ENCODE assay signal across 34 mouse cellular contexts in the genomic region with DNA sequence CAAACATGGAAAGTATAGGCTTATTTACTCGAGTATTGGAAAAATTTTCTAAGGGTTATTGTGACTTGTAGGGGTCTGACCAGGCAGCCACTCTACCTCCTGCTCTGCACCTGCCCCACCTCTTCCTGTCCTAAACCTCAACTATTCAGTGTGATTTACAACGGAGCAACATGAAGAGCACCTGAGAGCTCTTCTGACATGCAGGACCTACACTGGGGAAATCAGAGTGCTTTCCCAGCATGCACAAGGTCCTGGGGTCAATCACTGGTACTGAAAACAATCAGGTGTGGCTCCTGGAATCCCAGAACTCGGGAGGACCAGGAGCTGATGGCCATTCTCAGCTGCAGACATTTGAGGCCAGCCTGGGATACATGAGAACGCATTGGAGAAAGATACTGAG.
"Had no signal": no experiment of that assay in that cellular context is flagged by ENCODE, and none has a peak within 500 bp of the region (broad histone marks: within the 10 kb centered on the region; RNA-seq: fewer than 3 reads in every experiment).

No protein-coding gene starts in this region.

- H3K36me3 ChIP-seq: heart, embryonic 10.5 days; heart, embryonic 12.5 days; heart, embryonic 13.5 days; heart, embryonic 15.5 days; hindbrain, embryonic 10.5 days; hindbrain, embryonic 12.5 days; hindbrain, embryonic 15.5 days; intestine, embryonic 15.5 days; kidney, embryonic 15.5 days had no signal

- H3K4me2 ChIP-seq: heart, embryonic 11.5 days; heart, embryonic 12.5 days; heart, embryonic 13.5 days; heart, embryonic 15.5 days; hindbrain, embryonic 12.5 days; hindbrain, embryonic 15.5 days; intestine, embryonic 15.5 days; kidney, embryonic 15.5 days had no signal

- H3K4me1 ChIP-seq: heart, embryonic 13.5 days; heart, embryonic 15.5 days; hindbrain, embryonic 10.5 days; hindbrain, embryonic 12.5 days; hindbrain, embryonic 15.5 days; intestine, embryonic 15.5 days; kidney, embryonic 15.5 days had no signal

- H3K4me3 ChIP-seq: heart, embryonic 10.5 days; heart, embryonic 12.5 days; heart, embryonic 13.5 days; heart, embryonic 15.5 days; hindbrain, embryonic 10.5 days; hindbrain, embryonic 12.5 days; hindbrain, embryonic 15.5 days; intestine, embryonic 15.5 days; kidney, embryonic 15.5 days; layer of hippocampus, adult 2 months; left cerebral cortex, adult 2 months had no signal

- H3K27ac ChIP-seq: heart, embryonic 10.5 days; heart, embryonic 13.5 days; heart, embryonic 15.5 days; hindbrain, embryonic 10.5 days; hindbrain, embryonic 12.5 days; hindbrain, embryonic 15.5 days; hindbrain, postnatal 0 days; intestine, embryonic 15.5 days; kidney, embryonic 15.5 days; kidney, postnatal 0 days; layer of hippocampus, adult 2 months; left cerebral cortex, adult 2 months had no signal

- ATAC-seq: hindbrain, embryonic 16.5 days; hindbrain, postnatal 0 days; inflammation-experienced regulatory T-cells, adult 6 months; intestine, embryonic 15.5 days; intestine, embryonic 16.5 days; intestine, postnatal 0 days had no signal

- H3K9ac ChIP-seq: heart, embryonic 12.5 days; heart, embryonic 13.5 days; heart, embryonic 15.5 days; hindbrain, embryonic 12.5 days; hindbrain, embryonic 15.5 days; intestine, embryonic 15.5 days; kidney, embryonic 15.5 days had no signal

- H3K27me3 ChIP-seq: heart, embryonic 12.5 days; heart, embryonic 13.5 days; heart, embryonic 15.5 days; hindbrain, embryonic 12.5 days; hindbrain, embryonic 15.5 days; intestine, embryonic 15.5 days; kidney, embryonic 15.5 days had no signal

- DNase-seq: heart, postnatal 10 days; heart, postnatal 14 days; heart, postnatal 36 days; heart, postnatal 4 days; kidney, adult 11 months; kidney, adult 18-20 months; kidney, adult 2 months; kidney, adult 8-10 months; kidney, adult 9 months; kidney, postnatal 10 days; kidney, postnatal 14 days; kidney, postnatal 25 days; kidney, postnatal 36 days; kidney, postnatal 4 days; layer of hippocampus, adult 9-11 months; layer of hippocampus, postnatal 36 days had no signal

- H3K9me3 ChIP-seq: heart, embryonic 10.5 days; heart, embryonic 12.5 days; heart, embryonic 13.5 days; heart, embryonic 15.5 days; hindbrain, embryonic 10.5 days; hindbrain, embryonic 12.5 days; hindbrain, embryonic 15.5 days; intestine, embryonic 15.5 days; kidney, embryonic 15.5 days had no signal
